Mouse (Mus musculus) liver, embryonic 13.5 days (tissue): ENCODE results near the gene Prickle3. TPM values are rescaled to one million over a fixed set of nuclear protein-coding genes. Genes with fewer than 3 reads are reported as not detected.

Experiments used
- ATAC-seq: fragments of 200-750 bp; cut with Nextera tagmentation; 2 replicates; pipeline ENCODE4 v1.8.0; 2017; ENCODE audit warnings: low read depth, mild to moderate bottlenecking, moderate number of reproducible peaks, moderate library complexity
- DNase-seq: peaks from one replicate; pipeline ENCODE4 v3.0.0; 2022
- H3K27ac ChIP-seq: fragments of 300-500 bp; sonication (generic); 2 replicates; pipeline ENCODE4 v1.5.1; 2015; ENCODE audit warnings: moderate library complexity, mild to moderate bottlenecking, inconsistent platforms
- H3K27me3 ChIP-seq: fragments of 300-500 bp; sonication (generic); 2 replicates; pipeline ENCODE4 v1.6.1; 2015; ENCODE audit warnings: mild to moderate bottlenecking, inconsistent platforms
- H3K36me3 ChIP-seq: fragments of 300-500 bp; sonication (generic); 2 replicates; pipeline ENCODE4 v1.6.1; 2015; ENCODE audit warnings: mild to moderate bottlenecking, inconsistent platforms
- H3K4me1 ChIP-seq: fragments of 300-500 bp; sonication (generic); replicated peaks from 2 replicates; pipeline ENCODE4 v1.6.1; 2015; ENCODE audit warnings: inconsistent platforms
- H3K4me2 ChIP-seq: fragments of 300-500 bp; sonication (generic); 2 replicates; pipeline ENCODE4 v1.6.1; 2015; ENCODE audit warnings: inconsistent platforms, mild to moderate bottlenecking, moderate library complexity
- H3K4me3 ChIP-seq: fragments of 300-500 bp; sonication (generic); replicated peaks from 2 replicates; pipeline ENCODE4 v1.5.1; 2015; ENCODE audit warnings: mild to moderate bottlenecking, inconsistent platforms
- H3K9ac ChIP-seq: fragments of 300-500 bp; sonication (generic); 2 replicates; pipeline ENCODE4 v1.6.1; 2015; ENCODE audit warnings: mild to moderate bottlenecking, inconsistent platforms
- H3K9me3 ChIP-seq: fragments of 300-500 bp; sonication (generic); replicated peaks from 2 replicates; pipeline ENCODE4 v1.6.1; 2016; ENCODE audit warnings: inconsistent platforms
- WGBS: fragments of 180-500 bp; shearing (Covaris S2); methylation state at CpG from one replicate; pipeline ENCODE4 v1.1.7; 2015; ENCODE audit not compliant: insufficient replicate concordance; 5-methylcytosine and 5-hydroxymethylcytosine counted together
- polyA plus RNA-seq: library from polyadenylated mRNA; unstranded; fragments of >200 nt; fragmentation: Nextera tagmentation; extraction: Ambion mirVana; gene quantifications from 2 replicates; pipeline ENCODE4 v1.2.1, GENCODE M21; 2015

Prickle3 gene
- 0.86 and 0.95 TPM in 2 replicates for polyA plus RNA-seq

GRCm38 (mm10) chrX:7657221-7657639 is at the start of gene Prickle3:
Prickle3 (plus strand) TSS chrX:7657260.
- Histone ChIP-seq H3K9me3 (no peaks in the 10 kb centered on the region), H3K4me2 (peak within 1 kb of the TSS; percentile 60), H3K9ac (peak within 1 kb of the TSS; percentile 43; the same call in 1 of the 2 replicates), H3K4me3 (peak within 1 kb of the TSS; percentile 54), H3K27me3 (no peaks in the 10 kb centered on the region), H3K27ac (no peak within 1 kb of the TSS), H3K36me3 (no peaks in the 10 kb centered on the region), H3K4me1 (peaks cover 8% of the 10 kb centered on the region; the same call in 1 of the 2 replicates)
- no peak for DNase-seq
- 13% methylated on average over 26 of the region's 26 CpGs for WGBS
- ATAC-seq = peak; percentile 68

GRCm38 (mm10) chrX:7610035-7610434 is 47.0 kb upstream of the Prickle3 start:
- no peak for ATAC-seq
- WGBS = 23% methylated on average over 21 of the region's 21 CpGs
- no peak for DNase-seq
- no peak overlapping the region for H3K9ac ChIP-seq
- no peaks in the 10 kb centered on the region for H3K9me3 ChIP-seq
- no peak overlapping the region for H3K4me3 ChIP-seq
- peak overlapping the region; percentile 30 for H3K4me2 ChIP-seq
- H3K27me3 ChIP-seq = peaks cover 23% of the 10 kb centered on the region
- no peak overlapping the region for H3K27ac ChIP-seq
- no peaks in the 10 kb centered on the region for H3K36me3 ChIP-seq
- no peaks in the 10 kb centered on the region for H3K4me1 ChIP-seq

GRCm38 (mm10) chrX:7610536-7611258 is 46.4 kb upstream of the Prickle3 start:
- DNase-seq (no peak), ATAC-seq (no peak)
- H3K4me3 ChIP-seq = 0 out of 2 replicates have a peak overlapping the region, but pooled peaks have one; percentile 8
- H3K4me1 ChIP-seq = no peaks in the 10 kb centered on the region
- peaks cover 23% of the 10 kb centered on the region for H3K27me3 ChIP-seq
- no peak overlapping the region for H3K27ac ChIP-seq
- no peaks in the 10 kb centered on the region for H3K36me3 ChIP-seq
- WGBS = 26% methylated on average over 26 of the region's 26 CpGs
- H3K9ac ChIP-seq = no peak overlapping the region
- H3K4me2 ChIP-seq = peak overlapping the region; percentile 30
- no peaks in the 10 kb centered on the region for H3K9me3 ChIP-seq

- no peak for ATAC-seq
Measured at GRCm38 (mm10) chrX:7617889-7618551, 39.0 kb upstream of the Prickle3 start.

GRCm38 (mm10) chrX:7632560-7632959 is 24.5 kb upstream of the Prickle3 start:
- ATAC-seq = no peak
- WGBS = 67% methylated on average over 6 of the region's 6 CpGs
- Histone ChIP-seq H3K9ac (no peak overlapping the region), H3K36me3 (no peaks in the 10 kb centered on the region), H3K4me1 (no peaks in the 10 kb centered on the region), H3K27me3 (no peaks in the 10 kb centered on the region), H3K27ac (no peak overlapping the region), H3K4me2 (no peak overlapping the region), H3K9me3 (no peaks in the 10 kb centered on the region), H3K4me3 (no peak overlapping the region)
- no peak for DNase-seq

More at GRCm38 (mm10) chrX:7617889-7618551, 39.0 kb upstream of the Prickle3 start:
- no peaks in the 10 kb centered on the region for H3K27me3 ChIP-seq
- no peak for DNase-seq
- H3K4me2 ChIP-seq = no peak overlapping the region
- no peaks in the 10 kb centered on the region for H3K4me1 ChIP-seq
- WGBS = 54% methylated on average over 12 of the region's 12 CpGs
- no peak overlapping the region for H3K4me3 ChIP-seq
- H3K36me3 ChIP-seq = no peaks in the 10 kb centered on the region
- no peak overlapping the region for H3K27ac ChIP-seq
- no peak overlapping the region for H3K9ac ChIP-seq
- no peaks in the 10 kb centered on the region for H3K9me3 ChIP-seq

GRCm38 (mm10) chrX:7635101-7635500 is 22.0 kb upstream of the Prickle3 start:
- Histone ChIP-seq H3K36me3 (no peaks in the 10 kb centered on the region), H3K27ac (no peak overlapping the region), H3K4me3 (no peak overlapping the region), H3K9ac (no peak overlapping the region), H3K4me1 (peaks cover 12% of the 10 kb centered on the region), H3K27me3 (peaks cover 13% of the 10 kb centered on the region), H3K9me3 (no peaks in the 10 kb centered on the region), H3K4me2 (no peak overlapping the region)
- 26% methylated on average over 3 of the region's 3 CpGs for WGBS
- ATAC-seq = no peak
- DNase-seq = no peak

- Histone ChIP-seq H3K27ac (no peak within 1 kb of the TSS), H3K9ac (peak within 1 kb of the TSS; percentile 37; the same call in 1 of the 2 replicates), H3K4me3 (peak within 1 kb of the TSS; percentile 37), H3K36me3 (no peaks in the 10 kb centered on the region), H3K4me2 (peak within 1 kb of the TSS; percentile 60), H3K4me1 (peaks cover 19% of the 10 kb centered on the region), H3K9me3 (no peaks in the 10 kb centered on the region), H3K27me3 (peaks cover 20% of the 10 kb centered on the region)
- peak; percentile 89 for ATAC-seq
- 19% methylated on average over 41 of the region's 42 CpGs for WGBS
- peak; percentile 80 for DNase-seq
Measured at GRCm38 (mm10) chrX:7638401-7639091, 18.5 kb upstream of the Prickle3 start, which contains the start of gene Syp. Syp (plus strand) TSS chrX:7638471.

GRCm38 (mm10) chrX:7639536-7640325 is 17.3 kb upstream of the Prickle3 start:
- no peaks in the 10 kb centered on the region for H3K9me3 ChIP-seq
- no peak overlapping the region for H3K4me2 ChIP-seq
- H3K27ac ChIP-seq = no peak overlapping the region
- H3K4me3 ChIP-seq = no peak overlapping the region
- ATAC-seq = no peak
- DNase-seq = no peak
- no peak overlapping the region for H3K9ac ChIP-seq
- H3K36me3 ChIP-seq = no peaks in the 10 kb centered on the region
- peaks cover 19% of the 10 kb centered on the region for H3K4me1 ChIP-seq
- peaks cover 20% of the 10 kb centered on the region for H3K27me3 ChIP-seq
- WGBS = 13% methylated on average over 13 of the region's 13 CpGs

- no peak for DNase-seq
- peak overlapping the region; percentile 23; the same call in 1 of the 2 replicates for H3K4me2 ChIP-seq
- no peak overlapping the region for H3K27ac ChIP-seq
- no peaks in the 10 kb centered on the region for H3K36me3 ChIP-seq
- H3K4me3 ChIP-seq = no peak overlapping the region
- H3K9me3 ChIP-seq = no peaks in the 10 kb centered on the region
- WGBS = 34% methylated on average over 12 of the region's 12 CpGs
- peak; percentile 57 for ATAC-seq
- peaks cover 20% of the 10 kb centered on the region for H3K27me3 ChIP-seq
- H3K4me1 ChIP-seq = peaks cover 19% of the 10 kb centered on the region
- H3K9ac ChIP-seq = no peak overlapping the region
Measured at GRCm38 (mm10) chrX:7640785-7641184, 16.3 kb upstream of the Prickle3 start.

- peaks cover 6% of the 10 kb centered on the region; the same call in 1 of the 2 replicates for H3K27me3 ChIP-seq
- H3K36me3 ChIP-seq = no peaks in the 10 kb centered on the region
- H3K9me3 ChIP-seq = no peaks in the 10 kb centered on the region
- DNase-seq (peak; percentile 63), ATAC-seq (no peak)
- WGBS = 5% methylated on average over 5 of the region's 5 CpGs
- H3K9ac ChIP-seq = no peak overlapping the region
- H3K4me1 ChIP-seq = peaks cover 20% of the 10 kb centered on the region
- H3K4me2 ChIP-seq = no peak overlapping the region
- H3K27ac ChIP-seq = no peak overlapping the region
- no peak overlapping the region for H3K4me3 ChIP-seq
Measured at GRCm38 (mm10) chrX:7645349-7645748, 11.7 kb upstream of the Prickle3 start.
